Mouse (Mus musculus) lung, postnatal 0 days (tissue): Measurements from ENCODE around the gene Gm20388. TPM values are rescaled to one million over a fixed set of nuclear protein-coding genes. Genes with fewer than 3 reads are reported as not detected.
"Not testable (repeated sequence)": the region's sequence is repeated elsewhere in the genome, so short reads cannot be mapped to it uniquely, and the experiment has no call there.

Source experiments
- ATAC-seq: fragments of 200-750 bp; cut with Nextera tagmentation; 2 replicates; pipeline ENCODE4 v1.8.0; 2017; ENCODE audit warnings: moderate library complexity
- DNase-seq: peaks from one replicate; pipeline ENCODE4 v3.0.0-alpha.2; 2016; ENCODE audit warnings: low spot score
- H3K27ac ChIP-seq: fragments of 300-500 bp; sonication (generic); 2 replicates; pipeline ENCODE4 v1.5.1; 2014; ENCODE audit warnings: antibody characterized with exemption, mild to moderate bottlenecking, low read length, mixed read lengths
- H3K27me3 ChIP-seq: fragments of 300-500 bp; sonication (generic); replicated peaks from 2 replicates; pipeline ENCODE4 v1.6.1; 2014; ENCODE audit warnings: low read length, mixed read lengths; ENCODE audit not compliant: insufficient read depth
- H3K36me3 ChIP-seq: fragments of 300-500 bp; sonication (generic); 2 replicates; pipeline ENCODE4 v1.6.1; 2014; ENCODE audit warnings: low read length, mixed read lengths; ENCODE audit not compliant: insufficient read depth
- H3K4me1 ChIP-seq: fragments of 300-500 bp; sonication (generic); 2 replicates; pipeline ENCODE4 v1.6.1; 2014; ENCODE audit warnings: antibody characterized with exemption, low read depth, low read length, mixed read lengths; ENCODE audit not compliant: insufficient read depth
- H3K4me2 ChIP-seq: fragments of 300-500 bp; sonication (generic); replicated peaks from 2 replicates; pipeline ENCODE4 v1.6.1; 2014; ENCODE audit warnings: low read depth, mild to moderate bottlenecking, low read length, moderate library complexity, mixed read lengths
- H3K4me3 ChIP-seq: fragments of 300-500 bp; sonication (generic); 2 replicates; pipeline ENCODE4 v1.5.1; 2014; ENCODE audit warnings: low read depth, low read length
- H3K9ac ChIP-seq: fragments of 300-500 bp; sonication (generic); replicated peaks from 2 replicates; pipeline ENCODE4 v1.6.1; 2014; ENCODE audit warnings: low read depth, mild to moderate bottlenecking
- H3K9me3 ChIP-seq: fragments of 300-500 bp; sonication (generic); 2 replicates; pipeline ENCODE4 v1.6.1; 2016; ENCODE audit warnings: low read length, mixed read lengths
- CTCF ChIP-seq: IDR thresholded peaks from 2 replicates; pipeline ENCODE4 v1.5.1; 2016; ENCODE audit warnings: antibody characterized with exemption, mild to moderate bottlenecking
- EP300 ChIP-seq: IDR thresholded peaks from 2 replicates; pipeline ENCODE4 v1.6.1; 2016; ENCODE audit warnings: antibody characterized with exemption, mild to moderate bottlenecking, control low read depth
- WGBS: fragments of 180-500 bp; shearing (Covaris S2); extraction: QIAGEN DNeasy Blood & Tissue Kit; methylation state at CpG from one replicate; pipeline ENCODE4 v1.1.7; 2014; 5-methylcytosine and 5-hydroxymethylcytosine counted together
- polyA plus RNA-seq: library from polyadenylated mRNA; unstranded; fragments of >200 nt; fragmentation: Nextera tagmentation; extraction: Ambion mirVana; gene quantifications from 2 replicates; pipeline ENCODE4 v1.2.1, GENCODE M21; 2015

The Gm20388 gene
- polyA plus RNA-seq, 1 experiment from 2014 or later = not detected

DNA sequence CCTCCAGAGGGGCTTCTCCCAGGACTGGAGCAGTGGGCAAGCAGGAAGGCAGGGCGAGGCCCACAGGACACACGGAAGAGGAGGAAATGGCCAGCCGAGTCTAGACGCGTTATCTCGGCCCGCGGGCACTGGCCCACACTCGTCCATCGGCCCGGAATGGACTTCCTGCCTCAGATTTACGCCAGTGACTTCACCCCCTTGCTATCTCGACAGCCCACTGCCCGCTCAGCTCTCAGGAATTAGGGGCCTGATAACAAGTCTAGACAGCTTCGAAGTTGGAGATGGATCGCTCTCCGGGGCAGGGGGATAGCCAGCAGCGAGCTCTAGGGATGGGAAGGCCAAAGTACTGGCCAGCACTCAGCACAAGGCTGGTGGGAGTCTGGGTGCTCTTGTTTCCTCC is 1405.4 kb downstream of the Gm20388 start:
- no peak overlapping the region for H3K9ac ChIP-seq

DNA sequence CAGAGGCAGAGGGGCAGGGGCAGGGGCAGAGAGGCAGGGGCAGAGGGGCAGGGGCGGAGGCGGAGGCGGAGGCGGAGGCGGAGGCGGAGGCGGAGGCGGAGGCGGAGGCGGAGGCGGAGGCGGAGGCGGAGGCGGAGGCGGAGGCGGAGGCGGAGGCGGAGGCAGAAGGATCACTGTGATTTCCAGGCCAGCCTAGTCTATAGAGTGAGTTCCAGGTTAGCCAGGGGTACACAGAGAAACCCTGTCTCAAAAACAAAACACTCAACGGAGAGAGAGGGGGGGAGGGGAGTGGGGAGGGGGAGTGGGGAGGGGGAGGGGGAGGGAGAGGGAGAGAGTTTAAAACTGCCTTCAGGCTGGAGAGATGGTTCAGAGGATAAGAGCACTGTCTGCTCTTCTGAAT is 1408.1 kb downstream of the Gm20388 start:
- no CpG with 5 or more reads among the region's 19 CpGs for WGBS
- DNase-seq = peak; percentile 30
- not testable (repeated sequence) for H3K36me3 ChIP-seq, H3K4me3 ChIP-seq, ATAC-seq, H3K9ac ChIP-seq, H3K27ac ChIP-seq, H3K9me3 ChIP-seq, H3K4me1 ChIP-seq, H3K27me3 ChIP-seq, H3K4me2 ChIP-seq

More for the DNA sequence above, 1405.4 kb downstream of the Gm20388 start:
- WGBS = 8% methylated on average over 18 of the region's 18 CpGs
- no peak overlapping the region for H3K27ac ChIP-seq
- DNase-seq = peak; percentile 56
- no peaks in the 10 kb centered on the region for H3K9me3 ChIP-seq
- H3K4me2 ChIP-seq = no peak overlapping the region
- no peaks in the 10 kb centered on the region for H3K27me3 ChIP-seq
- no peaks in the 10 kb centered on the region for H3K36me3 ChIP-seq
- peak; percentile 75 for ATAC-seq
- no peak overlapping the region for H3K4me3 ChIP-seq
- TF ChIP-seq CTCF (no peak), EP300 (no peak; the same call in 1 of the 2 replicates)
- H3K4me1 ChIP-seq = no peaks in the 10 kb centered on the region

DNA sequence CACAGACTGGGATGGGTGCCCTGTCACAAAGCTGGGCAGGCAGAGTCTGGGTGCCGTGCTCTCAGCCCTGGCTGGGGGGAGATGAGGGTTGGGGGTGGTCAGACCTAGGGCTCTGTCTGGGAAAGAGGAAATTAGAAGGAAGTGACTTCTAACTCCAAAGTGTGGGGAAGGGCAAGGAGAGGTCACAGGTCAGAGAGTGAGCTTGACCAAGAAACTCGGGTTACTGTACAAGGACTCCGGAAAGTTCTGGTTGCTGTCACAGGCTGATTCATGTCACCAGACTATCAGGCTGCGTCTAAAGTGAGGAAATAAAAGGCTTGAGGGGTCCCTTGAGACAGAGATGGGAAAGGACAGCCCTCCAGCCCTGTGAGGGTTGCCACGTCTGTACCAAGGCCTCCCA is 1408.8 kb downstream of the Gm20388 start:
- Histone ChIP-seq H3K4me2 (no peak overlapping the region), H3K27me3 (no peaks in the 10 kb centered on the region), H3K36me3 (no peaks in the 10 kb centered on the region), H3K9me3 (no peaks in the 10 kb centered on the region), H3K9ac (no peak overlapping the region), H3K4me3 (no peak overlapping the region), H3K4me1 (no peaks in the 10 kb centered on the region), H3K27ac (no peak overlapping the region)
- 57% methylated on average over 5 of the region's 5 CpGs for WGBS
- TF ChIP-seq EP300 (no peak), CTCF (no peak)
- no peak for DNase-seq
- ATAC-seq = no peak

DNA sequence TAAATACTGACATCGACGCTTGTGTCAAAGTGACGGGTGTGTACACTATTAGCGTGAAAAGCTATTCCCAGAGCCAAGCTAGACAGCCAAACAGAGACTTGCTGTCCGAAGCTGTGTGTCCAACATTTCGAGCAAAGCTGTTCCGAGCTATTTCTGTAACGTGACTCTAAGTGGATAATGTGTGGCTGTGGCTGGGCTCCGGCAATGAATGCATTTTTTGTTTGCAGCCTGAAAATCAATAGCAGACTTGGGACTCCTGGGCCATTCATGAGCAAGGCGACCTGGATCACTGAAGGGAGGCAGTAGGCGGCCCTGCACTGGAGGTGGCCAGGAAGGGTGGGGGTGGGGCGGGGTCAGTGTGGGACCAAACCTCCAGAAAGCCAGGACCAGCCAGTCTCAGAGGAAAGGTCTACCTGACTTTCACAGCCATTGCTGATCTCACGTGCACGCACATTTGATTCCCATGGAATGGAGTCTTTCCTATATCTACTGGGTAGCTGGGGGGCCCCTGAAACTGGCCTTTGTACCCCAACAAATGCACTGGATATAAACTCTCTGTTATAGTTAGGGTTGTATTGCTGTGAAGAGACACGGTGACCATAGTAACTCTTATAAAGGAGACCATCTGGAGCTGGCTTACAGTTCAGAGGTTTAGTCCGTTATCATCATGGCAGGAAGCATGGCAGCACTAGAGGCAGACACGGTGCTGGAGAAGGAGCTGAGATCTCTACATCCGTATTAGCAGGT is 1415.7 kb downstream of the Gm20388 start:
- no peak overlapping the region for H3K4me2 ChIP-seq
- no peak for TF ChIP-seq EP300
- H3K4me1 ChIP-seq = no peaks in the 10 kb centered on the region
- no peaks in the 10 kb centered on the region for H3K9me3 ChIP-seq
- no peak for ATAC-seq
- no peak for DNase-seq
- no peaks in the 10 kb centered on the region for H3K36me3 ChIP-seq
- no peak overlapping the region for H3K27ac ChIP-seq
- H3K4me3 ChIP-seq = no peak overlapping the region
- 47% methylated on average over 18 of the region's 18 CpGs for WGBS
- no peaks in the 10 kb centered on the region for H3K27me3 ChIP-seq
- no peak overlapping the region for H3K9ac ChIP-seq

DNA sequence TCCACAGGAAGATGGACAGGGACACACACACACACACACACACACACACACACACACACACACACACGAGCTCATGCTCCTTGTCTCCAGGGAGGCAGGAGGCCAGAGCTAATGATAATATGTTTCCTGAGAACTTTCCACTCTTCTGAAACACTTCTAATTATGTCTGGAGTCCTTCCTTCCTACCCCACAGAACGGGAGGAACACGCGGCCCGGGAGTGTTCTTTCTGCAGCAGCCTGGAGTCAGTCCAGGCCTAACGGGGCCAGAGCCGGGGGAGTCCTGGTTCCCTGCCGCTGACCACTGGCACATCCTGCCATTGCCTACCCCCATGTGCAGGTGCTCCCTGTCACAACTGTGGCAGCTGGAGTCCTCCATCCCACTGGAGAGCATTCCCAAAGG is 1421.8 kb downstream of the Gm20388 start:
- peak; percentile 48 for ATAC-seq
- 23% methylated on average over 8 of the region's 8 CpGs for whole genome bisulfite sequencing

DNA sequence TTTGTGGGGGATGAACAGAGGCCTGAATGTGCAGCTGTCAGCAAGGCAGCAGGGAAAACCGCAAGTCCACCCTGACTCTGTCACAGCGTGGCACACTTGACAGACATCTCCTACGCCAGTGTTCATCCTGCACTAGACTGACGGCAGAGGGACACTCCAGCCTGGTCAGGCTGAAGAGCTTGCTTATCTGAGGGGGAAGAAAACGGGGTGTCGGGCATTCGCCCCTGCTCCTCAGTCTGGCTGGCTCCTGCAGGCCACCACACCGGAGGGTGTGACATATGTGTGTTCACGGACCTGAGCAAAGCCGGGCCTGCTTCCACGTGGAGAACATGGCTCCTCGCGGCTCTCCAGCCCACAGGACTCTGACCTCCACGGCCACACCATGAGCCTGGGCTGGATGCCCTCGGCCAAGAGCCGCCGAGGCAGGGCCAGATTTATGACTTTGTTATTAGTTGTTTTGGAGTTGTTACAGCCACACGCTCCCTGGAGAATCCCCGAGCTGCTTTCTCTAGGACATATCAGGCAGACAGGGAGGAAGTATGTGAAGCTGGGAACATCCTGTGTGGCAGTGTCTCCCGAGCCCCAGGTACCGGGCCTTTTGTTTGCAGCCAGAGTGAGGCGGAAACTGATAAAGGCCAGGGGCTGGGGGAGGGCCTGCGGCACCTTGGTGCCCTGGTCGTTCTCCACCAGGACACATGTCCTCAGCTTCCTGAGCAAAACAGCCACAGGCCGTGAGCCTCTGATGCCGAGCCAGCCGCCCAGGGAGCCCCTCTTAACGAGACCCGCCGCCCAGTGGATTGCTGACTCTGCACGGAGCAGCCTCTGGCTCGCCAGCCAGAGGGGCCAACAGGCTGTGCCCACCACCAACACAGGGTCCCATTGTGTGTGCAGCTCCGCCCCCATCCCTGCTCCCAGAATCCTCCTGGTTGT is 1424.1 kb downstream of the Gm20388 start:
- ATAC-seq = peak; percentile 67
- H3K27me3 ChIP-seq = no peaks in the 10 kb centered on the region
- no peaks in the 10 kb centered on the region for H3K36me3 ChIP-seq
- DNase-seq = peak; percentile 31
- no peaks in the 10 kb centered on the region for H3K4me1 ChIP-seq
- no peak for TF ChIP-seq CTCF
- no peak for TF ChIP-seq EP300
- H3K9me3 ChIP-seq = no peaks in the 10 kb centered on the region
- H3K4me3 ChIP-seq = no peak overlapping the region
- H3K9ac ChIP-seq = no peak overlapping the region
- H3K27ac ChIP-seq = no peak overlapping the region
- 28% methylated on average over 33 of the region's 33 CpGs for WGBS
- no peak overlapping the region for H3K4me2 ChIP-seq

More for the DNA sequence above, 1421.8 kb downstream of the Gm20388 start:
- no peak for TF ChIP-seq EP300
- no peak for TF ChIP-seq CTCF
- H3K4me1 ChIP-seq = no peaks in the 10 kb centered on the region
- H3K36me3 ChIP-seq = no peaks in the 10 kb centered on the region
- H3K27me3 ChIP-seq = no peaks in the 10 kb centered on the region
- peak; percentile 40 for DNase-seq
- no peak overlapping the region for H3K4me3 ChIP-seq
- no peak overlapping the region for H3K9ac ChIP-seq
- H3K27ac ChIP-seq = no peak overlapping the region
- no peaks in the 10 kb centered on the region for H3K9me3 ChIP-seq
- no peak overlapping the region for H3K4me2 ChIP-seq
